Mouse (Mus musculus) common myeloid progenitor, adult 5-6 weeks (primary cell): ENCODE results near the gene Ablim2. TPM values are rescaled to one million over a fixed set of nuclear protein-coding genes. Genes with fewer than 3 reads are reported as not detected.

Experiments used
- total RNA-seq: library from RNA; stranded (forward); fragments of 200-1000, 187-1606 nt; gene quantifications from 2 replicates; pipeline ENCODE4 v1.2.3, GENCODE M21; 2017

Ablim2 gene
- total RNA-seq, 1 experiment from 2014 or later = not detected

Other genes starting within 250 kb of the Ablim2 start
- not detected in 2 replicates for gene Cpz, start 232.2 kb upstream of the Ablim2 start, total RNA-seq
- 6.6 and 7.4 TPM in 2 replicates for gene Trmt44, start 182.8 kb upstream of the Ablim2 start, total RNA-seq
- 20.4 and 21.1 TPM in 2 replicates for gene Acox3, start 174.8 kb upstream of the Ablim2 start, total RNA-seq
- not detected in 2 replicates for gene Htra3, start 78.1 kb upstream of the Ablim2 start, total RNA-seq
- gene Sh3tc1, start 17.9 kb upstream of the Ablim2 start, total RNA-seq = 3.9 and 8.5 TPM in 2 replicates
- 1.5 and 3.6 TPM in 2 replicates for gene Afap1, start 135.4 kb downstream of the Ablim2 start, total RNA-seq